ENCODE assay signal across 8 mouse cellular contexts in genomic region chr6:67318451-67318850, GRCm38 (mm10). TPM values are rescaled to one million over a fixed set of nuclear protein-coding genes. Genes with fewer than 3 reads are reported as not detected.
DNase-seq lines count a peak whose midpoint lies in the region; ATAC-seq and TF ChIP-seq lines count a peak whose summit lies in the region.

No protein-coding gene starts in this region.

- no peaks in the 10 kb centered on the region; the same call in 1 of the 2 replicates for H3K4me1 ChIP-seq in cortical plate, adult 2 months (ENCODE audit: control insufficient read depth, insufficient read depth, low read length)
- H3K4me1 ChIP-seq in limb, embryonic 13.5 days: no peaks in the 10 kb centered on the region
- no peaks in the 10 kb centered on the region for H3K4me1 ChIP-seq in midbrain, embryonic 16.5 days (ENCODE audit: control insufficient read depth, insufficient read depth, low read length)
- 0 out of 2 replicates have a peak, but pooled peaks cover 3% of the 10 kb centered on the region for H3K4me1 ChIP-seq in stomach, embryonic 16.5 days (ENCODE audit: control insufficient read depth, insufficient read depth, low read length)

- peak; percentile 28; the same call in 1 of the 2 replicates for ATAC-seq in limb, embryonic 13.5 days (ENCODE audit: low FRiP score, low read depth)
- peak; percentile 79 for ATAC-seq in midbrain, embryonic 16.5 days
- ATAC-seq in stomach, embryonic 16.5 days (ENCODE audit: insufficient read depth, low FRiP score): peak; percentile 50; the same call in 1 of the 2 replicates

- H3K9me3 ChIP-seq in limb, embryonic 13.5 days: no peaks in the 10 kb centered on the region
- H3K9me3 ChIP-seq in midbrain, embryonic 16.5 days (replicated peaks; ENCODE audit: control insufficient read depth, low read length, poor library complexity, severe bottlenecking): no peaks in the 10 kb centered on the region
- no peaks in the 10 kb centered on the region for H3K9me3 ChIP-seq in stomach, embryonic 16.5 days (replicated peaks; ENCODE audit: control insufficient read depth, low read length)

- TF ChIP-seq POLR2A in cortical plate, adult 2 months (IDR thresholded peaks at IDR 0.05; ENCODE audit: extremely low read depth, insufficient read depth, low read length): no peak

- WGBS in limb, embryonic 13.5 days: 28% methylated on average over 10 of the region's 10 CpGs
- WGBS in midbrain, embryonic 16.5 days: 28% methylated on average over 10 of the region's 10 CpGs
- WGBS in stomach, embryonic 16.5 days: 20% methylated on average over 10 of the region's 10 CpGs

- H3K27me3 ChIP-seq in limb, embryonic 13.5 days: no peaks in the 10 kb centered on the region
- no peaks in the 10 kb centered on the region for H3K27me3 ChIP-seq in midbrain, embryonic 16.5 days (ENCODE audit: control insufficient read depth, insufficient read depth, low read depth, low read length)
- H3K27me3 ChIP-seq in stomach, embryonic 16.5 days (ENCODE audit: control insufficient read depth, insufficient read depth, low read length): no peaks in the 10 kb centered on the region

- no peak overlapping the region for H3K9ac ChIP-seq in limb, embryonic 13.5 days
- H3K9ac ChIP-seq in midbrain, embryonic 16.5 days (ENCODE audit: low read depth, low read length): no peak overlapping the region
- no peak overlapping the region for H3K9ac ChIP-seq in stomach, embryonic 16.5 days (ENCODE audit: low read length)

- peak; percentile 79 for TF ChIP-seq CTCF in cortical plate, adult 2 months (IDR thresholded peaks at IDR 0.05; ENCODE audit: extremely low read depth, insufficient read depth, low read length)

- no peak overlapping the region for H3K4me3 ChIP-seq in cortical plate, adult 2 months (ENCODE audit: insufficient read depth, low read length)
- H3K4me3 ChIP-seq in limb, embryonic 13.5 days: no peak overlapping the region
- H3K4me3 ChIP-seq in midbrain, embryonic 16.5 days (ENCODE audit: low read depth, low read length): no peak overlapping the region
- H3K4me3 ChIP-seq in stomach, embryonic 16.5 days (replicated peaks; ENCODE audit: low read length): no peak overlapping the region

- no peaks in the 10 kb centered on the region for H3K36me3 ChIP-seq in limb, embryonic 13.5 days
- H3K36me3 ChIP-seq in midbrain, embryonic 16.5 days (ENCODE audit: control insufficient read depth, insufficient read depth, low read length): no peaks in the 10 kb centered on the region
- H3K36me3 ChIP-seq in stomach, embryonic 16.5 days (ENCODE audit: control insufficient read depth, insufficient read depth, low read length): no peaks in the 10 kb centered on the region

- no peak overlapping the region for H3K27ac ChIP-seq in cortical plate, adult 2 months (ENCODE audit: insufficient read depth, low read length)
- H3K27ac ChIP-seq in limb, embryonic 13.5 days: no peak overlapping the region
- no peak overlapping the region for H3K27ac ChIP-seq in midbrain, embryonic 16.5 days (ENCODE audit: low read length)
- H3K27ac ChIP-seq in stomach, embryonic 16.5 days (ENCODE audit: low read length): no peak overlapping the region

- peak; percentile 29 for DNase-seq in 3T3-L1 (ENCODE audit: low read depth, low spot score)
- peak; percentile 60 for DNase-seq in adrenal gland, adult 18-20 months (ENCODE audit: low spot score in 2 of 2)
- DNase-seq in gastrocnemius, postnatal 10 days: peak; percentile 75
- peak; percentile 57 for DNase-seq in kidney, adult 11 months

- H3K4me2 ChIP-seq in limb, embryonic 13.5 days (replicated peaks): no peak overlapping the region
- no peak overlapping the region for H3K4me2 ChIP-seq in midbrain, embryonic 16.5 days (ENCODE audit: low read length)
- no peak overlapping the region for H3K4me2 ChIP-seq in stomach, embryonic 16.5 days (ENCODE audit: low read depth, low read length)

RNA-seq across cellular contexts. Expression of gene Il12rb2, which starts 57.5 kb away (rescaled TPM):
- under 1 TPM; 0.20 to 0.35 TPM for total RNA-seq in adrenal gland, adult 18-20 months (2021)
- polyA plus RNA-seq in cortical plate, adult 2 months (2012; rRNA removed): 0.08 and 0.23 TPM in 2 replicates
- under 1 TPM in 1 of 2 experiments, not detected in 1; 0.20 TPM for total RNA-seq in gastrocnemius, postnatal 10 days (2021)
- polyA plus RNA-seq in limb, embryonic 13.5 days (2015; fragmentation: Nextera tagmentation; extraction: Ambion mirVana): 0.15 TPM in 1 of 2 replicates, not detected in the other
- 0.07 and 0.15 TPM in 2 replicates for polyA plus RNA-seq in midbrain, embryonic 16.5 days (2015; fragmentation: Nextera tagmentation; extraction: Ambion mirVana)
- 0.05 TPM in 1 of 2 replicates, not detected in the other for polyA plus RNA-seq in stomach, embryonic 16.5 days (2015; fragmentation: Nextera tagmentation; extraction: Ambion mirVana)

Comparison
In these comparisons a context has a peak if more than half of its experiments do, and no peak if none do; other contexts are left out.
1. ATAC-seq: peak in every context shown above with its lines; median percentile 79 in midbrain, embryonic 16.5 days; 50 in stomach, embryonic 16.5 days; 28 in limb, embryonic 13.5 days.